Mouse (Mus musculus) frontal cortex, postnatal 25 days (tissue): ENCODE measurements around the gene Gm5168.
"Not testable (repeated sequence)": the region's sequence is repeated elsewhere in the genome, so short reads cannot be mapped to it uniquely, and the experiment has no call there.

Source experiments
- DNase-seq, 2 experiments: peaks; one replicate each; pipeline ENCODE4 v3.0.0; 2022; ENCODE audit warnings: low spot score in 2 of 2

Gm5168 gene

DNA sequence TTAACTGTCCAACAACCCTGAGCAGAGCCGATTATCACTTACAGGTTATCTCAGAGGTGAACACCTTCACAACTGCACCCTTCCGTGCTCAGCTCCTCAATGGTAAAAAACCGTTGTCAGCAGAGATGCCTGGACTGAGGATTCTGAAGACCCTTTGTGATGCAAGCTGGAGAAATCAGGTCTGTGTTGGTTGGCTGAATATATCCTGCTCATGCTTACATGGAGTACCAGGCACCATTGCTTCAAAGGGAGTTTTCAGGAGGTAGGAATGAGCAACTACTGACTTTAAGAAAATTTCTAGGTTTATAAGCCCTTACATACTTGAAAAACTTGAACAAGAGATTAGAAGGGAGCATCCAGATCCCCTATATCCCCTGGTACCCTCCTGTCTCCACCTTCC lies at the start of gene Gm5168:
Gm5168 (minus strand) TSS at position 101 of the 400 bp plus-strand sequence.
- DNase-seq = not testable (repeated sequence)
